Mouse (Mus musculus) embryo, embryonic 9.5 days (tissue): ENCODE data around the gene Fbxw2.
"Not testable (repeated sequence)": the region's sequence is repeated elsewhere in the genome, so short reads cannot be mapped to it uniquely, and the experiment has no call there.

Source experiments
- DNase-seq: peaks from one replicate; pipeline ENCODE4 v3.0.0-alpha.2; 2017; ENCODE audit errors: extremely low spot score

Fbxw2 gene

DNA sequence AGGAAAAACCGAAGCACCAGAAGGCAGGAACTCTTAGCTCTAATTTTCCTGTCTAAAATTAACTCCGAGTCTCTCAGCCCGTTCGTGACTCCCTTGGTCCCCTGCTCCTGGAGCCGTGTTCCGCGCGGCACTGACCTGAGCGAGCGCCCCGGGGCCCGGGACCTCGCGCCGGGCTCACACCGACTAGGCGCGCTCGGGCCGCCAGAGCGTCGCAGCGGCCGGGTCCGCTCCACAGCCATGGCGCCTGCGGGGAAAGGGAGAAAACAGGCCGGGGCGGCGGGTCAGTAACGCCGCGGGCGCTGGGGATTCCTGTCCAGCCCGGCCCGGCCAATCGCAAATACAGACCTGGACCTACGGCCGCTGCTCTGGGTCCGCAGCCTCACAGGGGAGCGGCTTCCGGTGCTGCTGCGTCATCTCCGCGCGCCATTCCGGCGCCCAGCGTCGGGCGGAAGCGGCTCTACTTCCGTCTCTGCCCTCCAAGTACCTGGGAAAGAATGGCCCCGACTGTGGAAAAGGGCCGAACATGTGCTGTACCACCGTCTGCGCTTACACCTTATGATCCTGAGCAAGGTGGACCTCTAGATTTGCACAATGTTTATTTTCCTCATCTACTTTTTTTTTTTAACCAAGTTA lies at the start of gene Fbxw2:
TSS of gene Fbxw2 (minus strand) at position 485 of the 633 bp plus-strand sequence.
- peak; percentile 92 for DNase-seq

GRCm38 (mm10) chr2:34874816-34875345 lies 48.8 kb upstream of the Fbxw2 start, which contains the start of gene Psmd5:
TSS of gene Psmd5 (minus strand) at chr2:34874968.
- DNase-seq: no peak

DNA sequence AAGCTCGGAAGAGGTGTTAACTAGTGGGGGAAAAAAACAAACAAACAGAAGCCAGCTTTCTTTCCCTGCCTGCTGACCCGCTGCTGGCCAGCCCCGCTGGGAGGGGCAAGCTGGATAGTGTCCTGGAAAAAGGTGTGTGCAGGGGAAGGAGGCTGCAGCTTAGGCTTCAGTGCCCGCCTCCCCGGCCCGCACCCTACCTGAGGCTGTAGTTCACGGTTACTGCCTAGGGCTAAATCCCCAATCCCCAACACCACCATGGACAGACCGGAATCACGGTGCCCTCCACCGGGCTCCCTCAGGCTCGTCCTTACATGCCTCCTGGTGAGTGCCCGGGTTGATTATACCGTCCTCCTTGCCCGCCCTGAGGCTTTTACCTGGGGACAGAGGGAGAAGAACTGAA lies 48.2 kb upstream of the Fbxw2 start, which contains the start of gene Cutal:
TSS of gene Cutal (plus strand) at position 126 of the 400 bp plus-strand sequence.
- DNase-seq: peak; percentile 12

DNA sequence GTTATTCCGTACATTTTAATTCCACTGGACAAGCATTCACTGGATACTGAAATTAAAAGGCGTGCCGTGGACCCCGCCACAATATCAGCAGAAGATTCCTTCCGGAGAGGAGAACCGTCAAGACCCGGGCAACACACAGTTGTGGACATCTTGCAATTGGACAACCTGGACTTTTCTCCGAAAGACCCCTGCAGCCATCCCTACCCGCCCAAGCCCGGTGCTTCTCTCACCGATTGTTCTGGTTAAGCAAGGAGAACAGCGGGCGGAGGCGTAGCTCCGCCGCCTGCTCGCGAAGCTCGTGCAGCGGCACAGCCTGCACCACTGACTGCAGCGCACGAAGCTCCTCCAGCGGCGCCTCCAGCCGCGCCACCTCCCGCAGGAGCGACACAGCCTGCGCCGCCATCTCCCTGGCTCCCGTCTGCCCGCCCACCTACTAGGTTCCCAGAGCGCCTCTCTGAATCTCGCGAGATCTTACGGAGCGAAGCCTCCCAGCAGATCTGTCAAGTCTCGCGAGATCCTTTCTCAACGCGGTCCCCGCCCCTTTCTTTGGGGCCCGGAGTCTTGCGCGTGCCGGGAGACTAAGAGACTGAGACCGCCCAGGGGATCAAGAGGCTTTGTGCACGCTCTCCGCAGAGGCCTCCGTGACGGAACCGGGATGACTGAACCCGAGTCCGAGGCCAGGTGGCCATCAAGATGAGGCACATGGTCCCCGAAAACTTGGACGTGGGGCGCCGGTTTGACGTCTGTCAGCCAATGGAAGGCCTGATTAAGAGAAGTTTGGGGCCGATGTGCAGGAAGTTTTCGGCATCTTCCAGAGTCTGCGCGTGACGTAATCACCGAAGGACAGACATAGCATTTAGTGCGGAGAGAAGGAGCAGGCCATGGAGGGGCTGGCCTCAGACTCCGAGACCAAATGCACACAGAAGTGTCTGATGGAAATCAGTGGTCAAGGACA lies 44.7 kb upstream of the Fbxw2 start:
- DNase-seq: peak; percentile 98

DNA sequence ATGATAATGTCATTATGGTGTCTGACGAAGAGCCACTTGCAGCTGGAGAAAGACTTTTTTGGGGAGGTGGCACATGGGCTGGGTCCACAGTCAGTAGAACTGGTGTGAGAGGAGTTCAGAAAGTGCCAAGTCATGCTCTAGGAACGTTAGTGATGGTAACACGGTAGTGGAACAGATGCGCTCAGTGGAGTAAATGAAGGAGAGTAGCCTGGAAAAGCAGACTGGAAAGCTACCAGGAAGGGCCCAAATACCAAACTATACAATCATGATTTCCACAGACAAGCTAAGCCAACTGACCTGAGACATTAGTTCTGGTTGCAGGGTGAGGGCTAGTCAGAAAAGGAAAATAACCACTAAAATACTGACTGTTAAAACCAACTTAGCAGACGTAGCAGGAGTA lies 43.6 kb upstream of the Fbxw2 start:
- peak; percentile 13 for DNase-seq

GRCm38 (mm10) chr2:34857728-34858127 lies 31.6 kb upstream of the Fbxw2 start:
- DNase-seq: no peak

GRCm38 (mm10) chr2:34855265-34855664 lies 29.2 kb upstream of the Fbxw2 start:
- DNase-seq: no peak

GRCm38 (mm10) chr2:34847702-34848101 lies 21.6 kb upstream of the Fbxw2 start:
- DNase-seq: no peak

GRCm38 (mm10) chr2:34843211-34843939 lies 17.3 kb upstream of the Fbxw2 start:
- DNase-seq: no peak

DNA sequence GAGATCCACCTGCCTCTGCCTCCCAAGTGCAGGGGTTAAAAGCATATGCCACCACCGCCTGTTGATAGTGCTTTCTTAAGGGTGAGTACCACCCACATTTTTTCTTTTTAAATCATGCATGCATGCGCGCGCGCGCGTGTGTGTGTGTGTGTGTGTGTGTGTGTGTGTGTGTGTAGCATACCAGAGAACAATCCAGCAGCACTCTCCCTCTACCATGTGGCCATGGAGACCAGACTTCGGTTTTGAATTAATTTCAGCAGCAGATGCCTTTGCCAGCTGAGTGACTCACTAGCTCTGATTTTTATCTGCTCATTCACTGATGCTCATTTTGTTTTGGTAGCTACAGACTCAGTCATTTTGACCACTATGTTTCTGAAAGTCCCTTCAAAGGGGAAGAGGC lies 15.6 kb upstream of the Fbxw2 start:
- DNase-seq: no peak

GRCm38 (mm10) chr2:34840143-34840542 lies 14.0 kb upstream of the Fbxw2 start:
- DNase-seq: not testable (repeated sequence)

- DNase-seq: no peak
Measured at GRCm38 (mm10) chr2:34835669-34836068, 9.6 kb upstream of the Fbxw2 start.

GRCm38 (mm10) chr2:34833624-34834023 lies 7.5 kb upstream of the Fbxw2 start:
- DNase-seq: no peak

DNA sequence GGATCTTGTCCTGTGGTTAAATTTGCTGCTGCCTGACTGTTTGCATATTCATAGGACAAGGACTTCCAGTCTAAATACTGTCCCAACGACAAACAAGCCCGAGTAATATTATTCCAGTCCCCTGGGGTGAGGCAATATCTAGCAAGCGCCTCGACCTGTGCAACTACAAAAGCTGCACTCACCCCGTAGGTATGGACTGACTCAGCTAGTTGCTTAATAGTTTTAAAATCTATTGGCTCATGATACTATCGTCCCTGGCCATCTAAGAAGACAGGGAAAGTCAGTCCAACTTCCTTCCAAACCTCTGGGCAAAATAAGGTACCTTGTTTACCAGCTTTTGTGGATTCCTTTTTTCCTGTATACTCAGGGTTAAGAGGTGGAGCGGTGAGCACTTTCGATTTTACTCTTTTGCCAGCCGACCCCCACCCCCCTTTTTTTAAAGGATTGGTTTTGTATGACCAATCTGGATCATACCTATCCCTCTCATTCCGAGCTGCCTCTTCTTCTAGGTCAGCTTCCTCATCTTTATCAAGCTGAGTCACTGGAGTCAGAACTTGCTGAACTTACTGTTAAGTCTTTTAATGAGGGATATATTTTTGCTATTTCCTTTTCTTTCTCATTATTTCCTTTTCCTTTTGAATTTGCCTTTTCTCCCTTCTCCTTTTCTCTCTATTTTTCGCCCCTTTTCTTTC lies 6.8 kb upstream of the Fbxw2 start, which contains the start of gene Gm34653:
TSS of gene Gm34653 (plus strand) at position 242 of the 692 bp plus-strand sequence.
- DNase-seq: not testable (repeated sequence)

GRCm38 (mm10) chr2:34830066-34830465 lies 4.0 kb upstream of the Fbxw2 start:
- DNase-seq: not testable (repeated sequence)

DNA sequence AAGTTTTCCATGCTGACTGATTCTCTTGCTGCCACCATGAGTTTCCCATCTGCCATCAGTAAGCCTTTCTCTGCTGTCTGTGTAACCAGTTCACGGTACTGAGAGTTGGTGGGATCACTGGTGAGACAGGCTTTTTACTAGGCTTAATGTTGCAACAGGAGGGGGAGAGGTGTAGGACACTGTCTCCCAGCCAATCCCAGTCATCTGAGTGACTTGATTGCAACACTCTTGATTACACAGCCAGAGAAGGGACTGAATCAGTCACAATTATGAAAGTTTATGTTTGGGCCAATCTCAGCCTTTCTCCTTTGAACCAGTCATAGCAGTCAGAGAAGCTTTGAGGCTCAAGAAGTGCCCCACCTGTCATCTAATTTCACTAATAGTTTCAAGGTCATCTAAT lies 1.9 kb upstream of the Fbxw2 start:
- no peak for DNase-seq

DNA sequence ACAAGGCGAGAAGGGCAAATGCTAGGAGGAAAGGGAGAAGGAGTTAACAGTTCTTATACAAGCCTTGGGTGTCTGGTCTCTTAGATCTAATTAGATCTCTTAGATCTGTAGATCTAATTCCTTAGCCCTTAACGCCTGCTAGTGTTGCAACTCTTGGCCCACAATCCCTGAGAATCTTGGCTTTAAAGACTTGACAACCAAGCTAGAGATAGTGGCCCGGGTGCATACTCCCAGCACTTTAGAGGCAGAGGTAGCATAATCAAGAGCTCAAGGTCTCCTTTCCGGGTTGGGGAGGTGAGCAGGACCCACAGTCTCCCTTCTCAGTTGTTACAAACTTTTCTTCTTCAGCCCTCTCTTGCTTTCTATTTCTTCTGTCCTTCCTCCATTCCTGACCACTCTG lies 1.5 kb upstream of the Fbxw2 start:
- no peak for DNase-seq

- DNase-seq: no peak
Measured at GRCm38 (mm10) chr2:34826460-34827231, 535 bp upstream of the Fbxw2 start.

DNA sequence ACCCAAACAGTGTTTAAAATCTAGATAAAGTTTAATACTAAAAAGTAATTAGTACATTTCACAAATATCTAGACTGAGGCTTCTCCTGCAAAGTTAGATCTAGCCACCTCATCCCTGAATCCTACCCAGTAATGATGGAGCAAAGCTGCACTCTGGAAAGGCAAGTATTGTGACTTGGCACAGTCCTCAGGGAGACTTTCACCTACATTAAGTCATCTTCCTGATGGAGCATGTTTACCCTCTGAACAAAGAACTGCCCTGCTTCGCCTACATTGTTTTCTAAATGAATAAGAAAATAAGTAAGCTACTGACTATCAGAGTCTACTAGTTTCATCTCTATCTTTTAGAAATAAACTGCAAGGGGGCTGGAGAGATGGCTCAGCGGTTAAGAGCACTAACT lies 7.6 kb downstream of the Fbxw2 start:
- no peak for DNase-seq

DNA sequence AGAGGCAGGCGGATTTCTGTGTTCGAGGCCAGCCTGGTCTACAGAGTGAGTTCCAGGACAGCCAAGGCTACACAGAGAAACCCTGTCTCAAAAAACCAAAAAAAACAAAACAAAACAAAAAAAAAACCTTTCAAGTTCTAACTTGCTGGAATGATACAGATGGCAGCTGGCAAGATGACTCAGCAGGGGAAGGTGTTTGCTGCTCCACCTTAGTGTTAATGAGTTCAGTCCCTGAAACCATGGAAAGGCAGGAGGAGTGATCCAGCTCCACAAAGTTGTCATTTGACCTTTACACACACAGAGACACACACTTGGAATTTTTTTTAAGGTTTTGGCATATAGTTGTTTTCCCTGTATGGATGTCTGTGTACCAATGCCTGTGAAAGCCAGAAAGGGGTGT lies 10.2 kb downstream of the Fbxw2 start:
- DNase-seq: not testable (repeated sequence)
